1 mouse cellular context compared by ENCODE assay signal in the genomic region with DNA sequence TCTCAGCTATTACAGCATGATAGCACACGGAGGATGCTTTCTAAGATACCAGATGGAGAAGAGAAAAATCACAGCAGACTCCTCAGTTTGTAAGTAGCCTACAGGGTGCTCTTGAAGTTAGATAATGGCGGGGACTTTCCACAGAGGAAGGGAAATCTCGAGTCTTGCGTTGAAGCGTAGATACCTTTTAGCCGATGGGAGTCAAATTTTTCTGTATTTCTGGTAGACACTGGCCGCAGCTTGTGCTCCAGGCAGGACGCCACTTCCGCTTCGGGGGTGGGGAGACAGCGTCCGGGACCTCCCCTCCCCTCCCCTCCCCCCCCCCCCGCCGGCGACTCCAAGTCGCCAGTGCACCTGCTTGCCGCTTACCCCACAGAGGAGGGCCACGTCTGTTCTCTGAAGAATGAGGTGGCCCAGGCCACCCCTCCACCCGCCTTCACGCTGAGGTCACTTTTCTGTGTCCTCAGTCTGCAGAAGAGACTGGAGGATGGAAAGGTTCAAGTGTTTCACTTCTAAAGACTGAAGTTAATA.
TF ChIP-seq lines count a peak whose summit lies in the region.

Eef1a1 (minus strand) TSS at position 262 of the 531 bp plus-strand sequence.

TF ChIP-seq in CH12.LX, 34 proteins besides CTCF, POLR2A, EP300 and RAD21 (continued from another document):
- TF ChIP-seq MEF2A (IDR thresholded peaks at IDR 0.05; ENCODE audit: borderline replicate concordance, low read depth, low read length) (no peak), USF2 (conservative IDR thresholded peaks at IDR 0.05; ENCODE audit: low read depth, low read length) (no peak), MAFK (IDR thresholded peaks at IDR 0.05; ENCODE audit: insufficient replicate concordance, low read length) (no peak), RCOR1 (conservative IDR thresholded peaks at IDR 0.05; ENCODE audit: low read depth, low read length) (peak; percentile 84; the same call in 1 of the 2 replicates), ZKSCAN1 (IDR thresholded peaks at IDR 0.05; ENCODE audit: borderline replicate concordance, low read depth, low read length) (no peak), MAZ (IDR thresholded peaks at IDR 0.05; ENCODE audit: low read depth, low read length) (peak; percentile 49; the same call in 1 of the 2 replicates), BHLHE40 (IDR thresholded peaks at IDR 0.05; ENCODE audit: low read depth, low read length) (peak; percentile 52; the same call in 1 of the 2 replicates)
